Mouse (Mus musculus): ENCODE results near the gene Ndufc1. TPM values are rescaled to one million over a fixed set of nuclear protein-coding genes. Genes with fewer than 3 reads are reported as not detected.
"Not testable (repeated sequence)": the region's sequence is repeated elsewhere in the genome, so short reads cannot be mapped to it uniquely, and the experiment has no call there.

Ndufc1 gene
- total RNA-seq, 2 experiments from 2014 or later, result 1,753 to 1,760 TPM

DNA sequence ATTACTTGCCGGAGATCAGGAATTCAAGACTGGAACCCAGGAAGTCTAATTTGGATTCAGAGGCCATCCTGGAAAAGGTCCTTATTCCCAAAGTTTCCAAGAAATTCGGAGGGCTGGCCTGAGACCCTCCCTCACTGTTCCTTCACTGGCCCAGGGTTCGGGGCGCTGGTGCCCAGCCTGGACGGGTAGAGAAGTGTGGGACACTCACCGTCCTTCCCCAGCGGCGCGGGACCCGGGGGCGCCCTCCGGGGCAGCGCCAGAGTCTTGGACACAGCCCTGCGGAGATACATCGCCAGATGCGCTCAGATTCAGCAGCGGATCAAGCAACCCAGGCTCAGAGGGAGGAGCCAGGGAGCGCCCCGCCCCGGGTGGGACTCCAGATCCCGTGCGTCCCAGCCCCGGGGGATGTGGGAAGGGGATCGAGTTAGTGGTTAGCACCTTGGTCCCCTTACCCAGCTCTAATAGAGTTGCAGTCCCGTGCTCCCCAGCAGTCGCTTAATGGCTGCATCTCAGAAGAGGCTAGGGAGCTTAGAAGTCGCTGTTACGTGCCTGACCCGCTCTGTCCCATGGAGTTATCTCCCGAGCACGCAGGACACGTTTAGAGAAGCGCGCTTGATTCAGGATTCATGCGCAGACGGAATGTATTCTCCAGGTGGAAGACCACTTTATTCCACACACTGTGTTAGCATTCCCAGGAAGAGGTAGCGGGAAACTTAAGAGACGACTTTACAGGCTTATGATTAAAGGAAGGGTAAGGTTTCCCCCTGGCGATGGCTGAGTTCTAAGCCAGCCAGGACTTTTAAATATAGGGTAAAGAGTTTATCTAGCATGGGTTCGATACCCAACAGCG, 12.3 kb downstream of the Ndufc1 start, which contains the start of gene Mgarp:
TSS of gene Mgarp (minus strand) at position 520 of the 850 bp plus-strand sequence.
- peak; percentile 68 to 84 for DNase-seq

GRCm38 (mm10) chr3:51395461-51396145, 13.2 kb downstream of the Ndufc1 start:
- no peak for DNase-seq

GRCm38 (mm10) chr3:51394881-51395280, 13.9 kb downstream of the Ndufc1 start:
- no peak for DNase-seq

DNA sequence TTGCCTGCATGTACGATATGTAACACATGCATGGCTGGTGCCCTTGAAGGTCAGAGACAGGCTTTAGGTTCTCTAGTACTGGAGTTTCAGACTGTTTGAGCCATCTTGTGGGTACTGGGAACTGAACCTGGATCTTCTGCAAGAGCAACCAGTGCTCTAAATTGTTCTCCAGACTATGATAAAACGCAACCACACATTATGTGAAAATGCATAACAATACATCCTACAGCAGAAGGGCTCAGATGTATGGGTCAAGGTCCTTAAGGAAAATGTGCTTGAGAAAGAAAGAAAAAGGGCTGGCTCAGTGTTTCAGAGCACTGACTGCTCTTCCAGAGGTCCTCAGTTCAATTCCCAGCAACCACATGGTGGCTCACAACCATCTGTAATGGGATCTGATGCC, 15.1 kb downstream of the Ndufc1 start:
- no peak for DNase-seq

DNA sequence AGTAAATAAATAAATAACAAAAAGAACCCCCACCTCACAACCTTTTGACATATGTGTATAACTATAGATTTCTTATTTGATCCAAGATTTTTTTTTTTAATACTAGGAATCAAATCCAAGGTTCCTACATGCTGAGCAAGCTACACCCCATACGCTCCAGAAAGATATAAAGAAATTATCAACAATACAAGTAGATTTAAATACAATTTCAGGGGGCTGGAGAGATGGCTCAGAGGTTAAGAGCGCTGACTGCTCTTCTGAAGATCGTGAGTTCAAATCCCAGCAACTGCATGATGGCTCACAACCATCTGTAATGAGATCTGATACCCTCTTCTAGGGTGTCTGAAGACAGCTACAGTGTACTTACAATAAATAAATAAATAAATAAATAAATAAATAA, 15.8 kb downstream of the Ndufc1 start:
- DNase-seq, result not testable (repeated sequence)

GRCm38 (mm10) chr3:51391591-51391990, 17.2 kb downstream of the Ndufc1 start:
- no peak for DNase-seq

- DNase-seq, result no peak
These were observed 17.7 kb downstream of the Ndufc1 start for GRCm38 (mm10) chr3:51391095-51391494.

GRCm38 (mm10) chr3:51388904-51389303, 19.9 kb downstream of the Ndufc1 start:
- no peak for DNase-seq

GRCm38 (mm10) chr3:51387868-51388381, 20.9 kb downstream of the Ndufc1 start:
- no peak for DNase-seq

DNA sequence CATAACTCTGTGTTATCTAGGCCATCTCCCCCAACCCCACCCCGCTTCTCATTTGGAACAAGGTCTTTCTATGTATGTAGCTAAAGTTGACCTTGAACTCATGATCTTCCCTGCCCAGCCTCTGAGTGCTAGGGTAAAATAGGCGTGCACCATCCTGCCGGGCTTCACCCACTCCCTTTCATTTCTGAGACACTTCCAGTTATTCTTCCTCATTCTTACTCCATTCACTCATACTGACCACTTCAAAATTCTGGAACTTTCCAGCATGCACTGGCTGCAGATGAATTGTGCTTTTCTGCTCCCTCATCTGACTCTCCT, 21.7 kb downstream of the Ndufc1 start:
- DNase-seq, result no peak

- peak; percentile 57 to 59 for DNase-seq
These were observed 22.2 kb downstream of the Ndufc1 start for GRCm38 (mm10) chr3:51386441-51387133.

- no peak for DNase-seq
These were observed 25.4 kb downstream of the Ndufc1 start for GRCm38 (mm10) chr3:51383409-51383808.

GRCm38 (mm10) chr3:51380660-51381014, 28.2 kb downstream of the Ndufc1 start:
- peak in 1 of 2 experiments; percentile 22 for DNase-seq

DNA sequence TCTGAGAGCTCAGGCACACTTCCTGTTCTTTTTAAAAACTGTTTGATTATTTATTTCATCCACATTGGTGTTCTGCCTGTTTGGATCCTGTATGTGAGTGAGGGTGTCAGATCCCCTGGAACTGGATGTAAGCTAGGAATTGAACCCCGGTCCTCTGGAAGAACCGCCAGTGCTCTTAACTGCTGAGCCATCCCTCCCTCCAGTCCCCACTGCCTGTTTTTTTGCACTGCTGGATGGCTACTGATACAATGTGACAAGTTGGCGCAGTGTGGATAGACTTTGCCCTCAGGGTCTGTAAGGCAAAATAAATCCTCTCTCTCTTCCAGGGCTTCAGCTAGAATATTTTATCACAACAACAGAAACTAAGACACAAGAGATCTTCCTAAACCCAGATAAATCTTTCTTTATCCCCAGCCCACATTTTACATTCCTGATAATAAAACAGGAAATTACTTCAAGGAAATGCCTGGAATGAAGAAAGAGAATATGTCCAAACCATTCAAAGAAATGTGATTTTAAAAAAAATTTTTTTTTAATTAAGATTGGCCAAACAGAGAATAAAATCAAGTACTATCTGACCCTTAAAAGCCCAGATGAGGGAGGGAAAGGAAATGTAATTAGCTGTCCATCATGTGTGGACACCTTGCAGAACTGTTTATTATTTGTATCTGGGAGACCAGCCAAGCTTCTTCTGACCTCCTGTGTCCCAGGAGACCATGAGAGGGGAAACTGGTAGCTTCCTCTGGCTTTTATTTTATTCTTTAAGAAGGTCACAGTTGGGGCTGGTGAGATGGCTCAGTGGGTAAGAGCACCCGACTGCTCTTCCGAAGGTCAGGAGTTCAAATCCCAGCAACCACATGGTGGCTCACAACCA, 28.8 kb downstream of the Ndufc1 start:
- peak in 1 of 2 experiments; percentile 56 for DNase-seq

GRCm38 (mm10) chr3:51378665-51378946, 30.2 kb downstream of the Ndufc1 start:
- DNase-seq, result no peak

DNA sequence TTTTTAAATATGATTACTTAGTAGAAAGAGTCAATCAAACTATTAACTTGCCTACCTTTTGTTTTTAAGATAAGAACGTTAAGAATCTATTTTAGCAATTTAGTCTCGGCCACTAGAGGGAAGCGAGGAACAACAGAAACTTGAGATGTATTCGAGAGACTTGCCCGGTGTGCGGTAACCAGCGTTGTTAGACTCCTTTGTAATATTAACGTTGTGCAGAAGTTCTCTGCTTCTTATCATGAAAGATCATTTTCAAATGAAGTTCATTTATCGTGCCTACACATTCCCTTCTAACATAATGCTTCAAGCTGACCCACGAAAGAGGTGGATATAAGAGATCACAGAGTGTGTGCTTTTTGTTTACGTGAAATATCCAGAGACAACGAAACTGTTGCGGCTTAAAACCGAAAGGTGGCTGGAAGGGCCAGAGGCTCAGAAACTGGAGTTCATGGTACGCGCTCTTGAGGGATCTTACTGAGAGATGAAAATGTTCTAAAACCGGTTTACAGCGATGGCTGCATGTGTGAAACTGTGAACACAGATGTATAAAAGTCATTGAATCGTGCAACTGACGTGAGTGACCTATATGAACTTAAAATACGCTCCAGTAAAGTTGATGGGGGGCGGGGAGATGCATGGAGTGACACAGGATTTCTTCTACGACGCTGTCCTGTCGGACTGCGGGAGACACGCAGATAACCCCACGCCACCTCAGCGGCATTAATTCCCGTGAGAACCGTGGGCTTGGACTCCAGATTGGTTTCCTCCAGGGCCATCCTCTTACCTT, 30.7 kb downstream of the Ndufc1 start:
- peak; percentile 38 to 58 for DNase-seq

DNA sequence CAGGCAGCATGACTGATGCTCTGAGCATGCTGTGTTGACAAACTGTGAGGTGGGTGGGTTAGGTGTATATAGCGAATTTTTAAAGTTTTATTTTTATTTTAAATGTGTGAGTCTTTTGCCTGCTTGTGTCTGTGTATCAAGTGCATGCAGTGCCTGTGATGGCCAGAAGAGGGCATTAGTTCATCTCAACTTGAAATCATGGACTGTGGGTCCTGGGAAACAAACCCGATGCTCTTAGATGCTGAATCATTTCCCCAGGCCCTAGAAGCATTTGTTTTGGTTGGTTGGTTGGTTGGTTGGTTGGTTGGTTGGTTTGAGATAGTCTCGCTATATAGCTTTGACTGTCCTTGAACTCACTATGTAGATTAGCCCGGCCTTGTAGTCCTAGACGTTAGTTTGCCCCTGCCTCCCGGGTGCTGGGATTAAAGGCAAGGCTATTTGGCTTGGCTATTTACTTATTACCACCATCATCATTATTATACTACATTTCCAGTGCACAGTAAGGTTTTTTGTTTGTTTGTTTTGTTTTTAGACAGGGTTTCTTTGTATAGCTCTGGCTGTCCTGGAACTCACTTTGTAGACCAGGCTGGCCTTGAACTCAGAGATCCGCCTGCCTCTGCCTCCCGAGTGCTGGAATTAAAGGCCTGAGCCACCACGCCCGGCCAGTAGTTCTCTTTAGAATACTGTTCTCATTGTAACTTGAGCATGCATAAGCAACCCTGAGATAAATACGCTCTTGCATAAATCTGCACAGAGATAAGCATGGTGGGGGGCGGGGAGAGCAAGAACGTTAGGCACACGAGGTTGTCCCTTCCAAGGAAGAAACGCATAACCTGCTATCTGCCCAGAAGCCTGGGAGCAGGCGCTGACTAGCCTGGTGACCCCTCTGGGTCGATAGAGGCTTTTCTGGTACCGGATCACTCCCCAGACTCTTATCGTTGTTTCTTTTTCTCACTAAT, 33.2 kb downstream of the Ndufc1 start:
- peak; percentile 37 to 74 for DNase-seq

DNA sequence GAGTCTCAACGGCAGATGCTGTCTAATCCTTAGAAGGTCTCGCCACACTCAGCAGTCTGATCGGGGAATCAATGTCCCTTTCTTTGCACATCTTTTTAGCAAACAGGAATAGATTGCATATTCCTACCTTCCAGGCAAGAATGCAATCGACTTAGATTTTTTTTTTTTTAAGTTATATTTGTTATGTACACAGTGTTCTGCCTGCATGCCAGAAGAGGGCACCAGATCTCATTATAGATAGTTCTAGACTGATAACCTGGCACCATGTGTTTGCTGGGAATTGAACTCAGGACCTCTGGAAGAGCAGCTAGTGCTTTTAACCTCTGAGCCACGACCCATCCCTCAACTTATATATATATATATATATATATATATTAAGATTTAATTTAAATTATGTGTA, 35.2 kb downstream of the Ndufc1 start:
- DNase-seq, result no peak

DNA sequence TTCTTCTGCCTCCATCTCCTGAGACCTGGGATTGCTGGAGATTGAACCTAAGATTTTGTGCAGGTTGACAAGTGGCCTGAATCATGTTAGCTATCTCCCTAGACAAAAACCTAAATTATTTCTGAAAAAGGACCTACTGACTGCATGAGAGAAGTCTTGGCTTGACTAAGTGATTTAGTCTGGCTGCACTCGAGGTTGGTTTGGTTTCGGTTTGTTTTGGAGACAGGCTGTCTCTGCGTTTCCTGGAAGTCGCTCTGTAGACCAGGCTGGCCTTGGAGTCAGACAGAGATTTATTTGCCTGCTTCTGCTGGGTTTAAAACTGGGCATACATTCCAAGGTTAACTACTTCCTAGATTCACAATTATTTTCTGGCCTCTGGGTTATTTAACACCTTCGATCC, 35.9 kb downstream of the Ndufc1 start:
- DNase-seq, result peak in 1 of 2 experiments; percentile 17

DNA sequence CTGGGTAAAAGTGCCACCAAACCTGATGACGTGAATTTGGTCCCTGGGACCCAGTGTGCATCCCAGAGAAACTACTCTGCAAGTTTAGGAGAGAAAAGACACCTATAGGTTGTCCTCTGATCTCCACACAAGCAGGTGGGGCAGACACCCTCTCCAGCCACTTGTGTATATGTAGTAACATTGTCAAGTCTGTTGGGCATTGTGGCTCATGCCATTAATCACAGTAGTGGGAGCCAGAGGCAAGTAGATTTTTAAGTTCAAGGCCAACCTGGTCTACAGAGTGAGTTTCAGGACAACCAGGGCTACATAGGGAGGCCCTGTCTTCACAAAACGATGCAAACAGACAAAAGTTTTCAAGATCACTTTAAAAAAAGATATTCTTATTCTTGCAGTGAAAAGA, 37.0 kb downstream of the Ndufc1 start:
- DNase-seq, result no peak
